Mouse (Mus musculus) MEL (cell line): ENCODE measurements at regions not wholly inside any gene's neighbourhood (a gene's known extent, or its start where the extent isn't known, plus 50 kb on each side); places are given as distances from the start of the nearest gene placed in this dataset.

Source experiments
- DNase-seq: peaks from one replicate; pipeline ENCODE4 v3.0.0; 2011; ENCODE audit warnings: low read depth, low spot score
- H3K27ac ChIP-seq: 2 replicates; pipeline ENCODE4 v1.5.1; 2012; ENCODE audit warnings: low read depth, mild to moderate bottlenecking, control low read depth, low read length, moderate library complexity; ENCODE audit not compliant: control insufficient read depth
- H3K27me3 ChIP-seq, 2 experiments: fragments of 150-350 bp in 1 of 2; sonication (generic) in 1 of 2; 2 replicates each; pipeline ENCODE4 v1.6.1; 2012; ENCODE audit warnings: low read length in 2 of 2, mild to moderate bottlenecking in 2 of 2, improper control_type of control experiment in 1 of 2, moderate library complexity in 1 of 2; ENCODE audit not compliant: insufficient read depth in 2 of 2, control insufficient read depth in 1 of 2
- H3K36me3 ChIP-seq, 2 experiments: 2 replicates each; pipeline ENCODE4 v1.6.1; 2012 to 2014; ENCODE audit warnings: low read length in 2 of 2, improper control_type of control experiment in 1 of 2, inconsistent platforms in 1 of 2, mild to moderate bottlenecking in 1 of 2; ENCODE audit not compliant: insufficient read depth in 2 of 2, control insufficient read depth in 1 of 2
- H3K4me1 ChIP-seq, 2 experiments: fragments of 150-350 bp in 1 of 2; sonication (generic) in 1 of 2; 2 replicates each; pipeline ENCODE4 v1.6.1; 2012; ENCODE audit warnings: low read length in 2 of 2, improper control_type of control experiment in 1 of 2, mild to moderate bottlenecking in 1 of 2; ENCODE audit not compliant: insufficient read depth in 2 of 2, control insufficient read depth in 1 of 2
- H3K4me3 ChIP-seq, 2 experiments: fragments of 150-350 bp in 1 of 2; sonication (generic) in 1 of 2; 2 replicates each; pipeline ENCODE4 v1.5.1; 2012; ENCODE audit warnings: low read depth in 2 of 2, low read length in 2 of 2, mild to moderate bottlenecking in 2 of 2, moderate library complexity in 2 of 2, control low read depth in 1 of 2, improper control_type of control experiment in 1 of 2; ENCODE audit not compliant: control insufficient read depth in 1 of 2, insufficient read depth in 1 of 2
- H3K79me2 ChIP-seq: 2 replicates; pipeline ENCODE4 v1.6.1; 2012; ENCODE audit warnings: mild to moderate bottlenecking, low read length, moderate library complexity; ENCODE audit not compliant: control insufficient read depth, poor library complexity, insufficient read depth
- H3K9ac ChIP-seq: 2 replicates; pipeline ENCODE4 v1.6.1; 2012; ENCODE audit warnings: low read depth, mild to moderate bottlenecking, control low read depth, low read length, moderate library complexity; ENCODE audit not compliant: control insufficient read depth, poor library complexity, severe bottlenecking
- H3K9me3 ChIP-seq: fragments of 150-350 bp; sonication (generic); replicated peaks from 2 replicates; pipeline ENCODE4 v1.6.1; 2012; ENCODE audit warnings: mild to moderate bottlenecking, low read length, improper control_type of control experiment, moderate library complexity; ENCODE audit not compliant: insufficient read depth
- BHLHE40 ChIP-seq: IDR thresholded peaks from 2 replicates; pipeline ENCODE4 v1.6.1; 2012; ENCODE audit warnings: low read depth, mild to moderate bottlenecking, inconsistent platforms, low read length, improper control_type of control experiment, borderline replicate concordance
- CHD1 ChIP-seq: IDR thresholded peaks from 2 replicates; pipeline ENCODE4 v1.6.1; 2012; ENCODE audit warnings: low read depth, mild to moderate bottlenecking, inconsistent platforms, low read length, improper control_type of control experiment
- CTCF ChIP-seq, 3 experiments: IDR thresholded peaks in 2 of 3; conservative IDR thresholded peaks in 1 of 3; 2 replicates each; pipeline ENCODE4 v1.5.1; 2011 to 2012; ENCODE audit warnings: low read length in 3 of 3, low read depth in 2 of 3, mild to moderate bottlenecking in 2 of 3, improper control_type of control experiment in 1 of 3, inconsistent platforms in 1 of 3, mixed read lengths in 1 of 3, moderate library complexity in 1 of 3; ENCODE audit not compliant: control insufficient read depth in 1 of 3, insufficient read depth in 1 of 3, poor library complexity in 1 of 3, severe bottlenecking in 1 of 3
- GABPA ChIP-seq: IDR thresholded peaks from 2 replicates; pipeline ENCODE4 v1.6.1; 2012; ENCODE audit warnings: low read depth, mild to moderate bottlenecking, inconsistent platforms, low read length, improper control_type of control experiment, moderate library complexity
- GATA1 ChIP-seq: IDR thresholded peaks from 2 replicates; pipeline ENCODE4 v1.6.1; 2011; ENCODE audit warnings: low read depth, low read length, improper control_type of control experiment
- HCFC1 ChIP-seq: IDR thresholded peaks from 2 replicates; pipeline ENCODE4 v1.6.1; 2012; ENCODE audit warnings: low read depth, mild to moderate bottlenecking, inconsistent platforms, low read length, improper control_type of control experiment, moderate library complexity
- JUND ChIP-seq: IDR thresholded peaks from 2 replicates; pipeline ENCODE4 v1.6.1; 2011; ENCODE audit warnings: low read depth, mild to moderate bottlenecking, improper control_type of control experiment, low read length
- MAFK ChIP-seq: IDR thresholded peaks from 2 replicates; pipeline ENCODE4 v1.6.1; 2011; ENCODE audit warnings: low read depth, mild to moderate bottlenecking, low read length, improper control_type of control experiment, borderline replicate concordance
- MAX ChIP-seq: IDR thresholded peaks from 2 replicates; pipeline ENCODE4 v1.6.1; 2011; ENCODE audit warnings: low read length, improper control_type of control experiment
- MEF2A ChIP-seq: IDR thresholded peaks from 2 replicates; pipeline ENCODE4 v1.6.1; 2014; ENCODE audit warnings: low read depth, mild to moderate bottlenecking, inconsistent platforms, low read length, improper control_type of control experiment; ENCODE audit not compliant: poor library complexity, insufficient replicate concordance, severe bottlenecking; ENCODE audit errors: extremely low read depth
- MXI1 ChIP-seq: IDR thresholded peaks from 2 replicates; pipeline ENCODE4 v1.6.1; 2011; ENCODE audit warnings: mild to moderate bottlenecking, low read depth, low read length, improper control_type of control experiment
- MYB ChIP-seq: IDR thresholded peaks from 2 replicates; pipeline ENCODE4 v1.6.1; 2011; ENCODE audit warnings: mild to moderate bottlenecking, low read depth, low read length, improper control_type of control experiment
- MYC ChIP-seq: IDR thresholded peaks from 2 replicates; pipeline ENCODE4 v1.6.1; 2011; ENCODE audit warnings: low read depth, mild to moderate bottlenecking, low read length, improper control_type of control experiment, moderate library complexity
- NRF1 ChIP-seq: IDR thresholded peaks from 2 replicates; pipeline ENCODE4 v1.6.1; 2014; ENCODE audit warnings: low read depth, mild to moderate bottlenecking, inconsistent platforms, low read length, improper control_type of control experiment, moderate library complexity; ENCODE audit not compliant: poor library complexity, insufficient read depth, severe bottlenecking
- POLR2A ChIP-seq, 2 experiments: IDR thresholded peaks; 2 replicates each; pipeline ENCODE4 v1.6.1; 2011 to 2012; ENCODE audit warnings: low read length in 2 of 2, mild to moderate bottlenecking in 2 of 2, control low read depth in 1 of 2, improper control_type of control experiment in 1 of 2, low read depth in 1 of 2, moderate library complexity in 1 of 2; ENCODE audit not compliant: control insufficient read depth in 1 of 2, insufficient read depth in 1 of 2, poor library complexity in 1 of 2
- RCOR1 ChIP-seq: IDR thresholded peaks from 2 replicates; pipeline ENCODE4 v1.6.1; 2012; ENCODE audit warnings: low read depth, mild to moderate bottlenecking, inconsistent platforms, low read length, improper control_type of control experiment
- TBP ChIP-seq: IDR thresholded peaks from 2 replicates; pipeline ENCODE4 v1.8.0; 2011; ENCODE audit warnings: low read depth, low read length, improper control_type of control experiment
- UBTF ChIP-seq: IDR thresholded peaks from 2 replicates; pipeline ENCODE4 v1.6.1; 2012; ENCODE audit warnings: low read depth, mild to moderate bottlenecking, inconsistent platforms, low read length, improper control_type of control experiment, moderate library complexity, borderline replicate concordance; ENCODE audit not compliant: insufficient read depth
- USF1 ChIP-seq: IDR thresholded peaks from 2 replicates; pipeline ENCODE4 v1.6.1; 2014; ENCODE audit warnings: low read depth, mild to moderate bottlenecking, inconsistent platforms, low read length, improper control_type of control experiment, moderate library complexity
- USF2 ChIP-seq, 2 experiments: IDR thresholded peaks; 2 replicates each; pipeline ENCODE4 v1.6.1; 2011 to 2012; ENCODE audit warnings: improper control_type of control experiment in 2 of 2, low read length in 2 of 2, borderline replicate concordance in 1 of 2, inconsistent platforms in 1 of 2, low read depth in 1 of 2, mild to moderate bottlenecking in 1 of 2; ENCODE audit not compliant: insufficient read depth in 1 of 2
- ZKSCAN1 ChIP-seq: IDR thresholded peaks from 2 replicates; pipeline ENCODE4 v1.6.1; 2012; ENCODE audit warnings: low read depth, mild to moderate bottlenecking, inconsistent platforms, low read length, improper control_type of control experiment, moderate library complexity

DNA sequence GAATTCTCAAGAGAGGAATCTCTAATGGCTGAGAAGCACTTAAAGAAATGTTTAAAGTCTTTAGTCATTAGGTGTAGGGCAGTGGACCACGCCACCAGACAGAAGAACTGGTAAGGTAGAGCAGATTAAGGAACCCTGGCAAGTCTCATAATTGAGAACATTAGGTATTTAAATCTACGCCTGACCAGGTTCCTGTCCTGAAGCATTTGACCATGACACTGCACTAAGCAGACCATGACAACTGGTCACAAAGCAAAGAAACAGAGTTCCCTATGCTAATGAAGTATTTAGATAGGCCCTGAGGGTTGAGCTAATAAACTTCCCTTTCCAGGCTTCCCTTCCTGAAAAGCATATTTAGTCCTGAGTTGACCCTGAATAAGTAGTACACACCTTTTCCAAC lies 562.3 kb downstream of the Cdh11 start:
- Histone ChIP-seq H3K27ac (no peak overlapping the region), H3K4me1 (no peaks in the 10 kb centered on the region), H3K4me3 (no peak overlapping the region), H3K9ac (no peak overlapping the region), H3K36me3 (no peaks in the 10 kb centered on the region), H3K79me2 (no peaks in the 10 kb centered on the region), H3K27me3 (no peaks in the 10 kb centered on the region), H3K9me3 (no peaks in the 10 kb centered on the region)
- no peak for TF ChIP-seq BHLHE40
- no peak for TF ChIP-seq MEF2A
- no peak for TF ChIP-seq CTCF (IDR thresholded peaks at IDR 0.05 in 2 of 3, conservative IDR thresholded peaks at IDR 0.05 in 1 of 3; ENCODE audit: control insufficient read depth in 1 of 3, insufficient read depth in 1 of 3, low read depth in 2 of 3, low read length in 3 of 3, poor library complexity in 1 of 3, severe bottlenecking in 1 of 3)
- no peak for TF ChIP-seq UBTF
- TF ChIP-seq HCFC1, result no peak
- no peak for TF ChIP-seq JUND
- TF ChIP-seq MAX, result no peak
- TF ChIP-seq MYC, result no peak
- TF ChIP-seq USF2 (IDR thresholded peaks at IDR 0.05; ENCODE audit: borderline replicate concordance in 1 of 2, insufficient read depth in 1 of 2, low read depth in 1 of 2, low read length in 2 of 2), result no peak
- TF ChIP-seq POLR2A (IDR thresholded peaks at IDR 0.05; ENCODE audit: control insufficient read depth in 1 of 2, insufficient read depth in 1 of 2, low read depth in 1 of 2, low read length in 2 of 2, poor library complexity in 1 of 2), result no peak
- no peak for TF ChIP-seq TBP
- no peak for TF ChIP-seq ZKSCAN1
- TF ChIP-seq USF1, result no peak
- no peak for TF ChIP-seq MYB
- TF ChIP-seq NRF1, result no peak
- TF ChIP-seq RCOR1, result no peak
- TF ChIP-seq MAFK, result no peak
- TF ChIP-seq MXI1, result no peak
- DNase-seq, result no peak

DNA sequence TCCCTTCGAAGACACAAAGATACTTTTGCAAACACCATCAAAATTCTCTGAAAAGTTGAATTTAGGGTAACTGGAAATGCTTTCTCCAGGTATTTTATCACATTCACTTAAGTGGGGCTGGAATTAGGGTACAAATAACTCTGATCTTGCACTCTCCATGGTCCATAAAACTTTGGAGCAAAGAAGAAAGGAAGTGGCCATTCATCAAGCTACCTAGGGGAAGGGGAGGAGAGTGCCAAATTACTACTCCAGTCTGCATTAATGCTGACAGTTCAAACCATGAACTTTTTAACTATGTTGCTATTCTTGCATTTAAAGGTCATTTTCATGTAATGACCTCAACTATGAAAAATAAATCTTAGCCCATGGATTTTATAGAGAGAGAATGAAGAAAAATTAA lies 579.8 kb downstream of the Cdh11 start:
- Histone ChIP-seq H3K4me1 (no peaks in the 10 kb centered on the region), H3K9ac (no peak overlapping the region), H3K9me3 (no peaks in the 10 kb centered on the region), H3K79me2 (no peaks in the 10 kb centered on the region), H3K27me3 (no peaks in the 10 kb centered on the region), H3K27ac (no peak overlapping the region), H3K36me3 (no peaks in the 10 kb centered on the region), H3K4me3 (no peak overlapping the region)
- no peak for TF ChIP-seq POLR2A (IDR thresholded peaks at IDR 0.05; ENCODE audit: control insufficient read depth in 1 of 2, insufficient read depth in 1 of 2, low read depth in 1 of 2, low read length in 2 of 2, poor library complexity in 1 of 2)
- TF ChIP-seq MAFK, result no peak
- no peak for TF ChIP-seq MAX
- TF ChIP-seq GATA1, result no peak
- no peak for TF ChIP-seq HCFC1
- no peak for TF ChIP-seq GABPA
- no peak for TF ChIP-seq USF2 (IDR thresholded peaks at IDR 0.05; ENCODE audit: borderline replicate concordance in 1 of 2, insufficient read depth in 1 of 2, low read depth in 1 of 2, low read length in 2 of 2)
- TF ChIP-seq CHD1, result no peak
- DNase-seq, result no peak
